Mouse (Mus musculus) thymus, postnatal 0 days (tissue): Measurements from ENCODE around the gene Spaca3. TPM values are rescaled to one million over a fixed set of nuclear protein-coding genes. Genes with fewer than 3 reads are reported as not detected.

Source experiments
- DNase-seq: peaks from one replicate; pipeline ENCODE4 v3.0.0-alpha.2; 2015; ENCODE audit warnings: low spot score
- polyA plus RNA-seq: library from polyadenylated mRNA; unstranded; fragments of >200 nt; fragmentation: Nextera tagmentation; extraction: Ambion mirVana; gene quantifications from 2 replicates; pipeline ENCODE4 v1.2.1, GENCODE M21; 2015

The Spaca3 gene
- polyA plus RNA-seq: not detected in 2 replicates

DNA sequence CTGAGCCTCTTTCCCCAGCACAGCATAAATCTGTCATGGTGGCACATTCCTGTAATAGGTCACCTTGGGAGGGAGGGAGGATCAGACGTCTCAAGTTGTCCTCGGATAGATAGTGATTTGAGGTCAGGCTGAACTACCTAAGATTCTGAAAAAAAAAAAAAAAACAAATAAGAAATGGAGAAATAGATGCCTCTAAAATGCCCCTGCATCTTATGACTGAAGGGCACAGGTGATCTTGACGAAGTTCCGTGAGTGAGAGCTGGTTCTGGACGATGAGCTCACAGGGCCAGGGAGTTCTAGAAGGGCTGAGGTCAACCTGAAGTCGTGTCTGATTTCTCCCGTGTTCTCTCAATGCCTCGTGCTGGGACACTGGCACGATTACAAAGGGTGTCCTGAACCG lies at the start of gene Spaca3:
Gene Spaca3, plus strand, starts transcription at position 301 of the 400 bp plus-strand sequence.
- DNase-seq: no peak

DNA sequence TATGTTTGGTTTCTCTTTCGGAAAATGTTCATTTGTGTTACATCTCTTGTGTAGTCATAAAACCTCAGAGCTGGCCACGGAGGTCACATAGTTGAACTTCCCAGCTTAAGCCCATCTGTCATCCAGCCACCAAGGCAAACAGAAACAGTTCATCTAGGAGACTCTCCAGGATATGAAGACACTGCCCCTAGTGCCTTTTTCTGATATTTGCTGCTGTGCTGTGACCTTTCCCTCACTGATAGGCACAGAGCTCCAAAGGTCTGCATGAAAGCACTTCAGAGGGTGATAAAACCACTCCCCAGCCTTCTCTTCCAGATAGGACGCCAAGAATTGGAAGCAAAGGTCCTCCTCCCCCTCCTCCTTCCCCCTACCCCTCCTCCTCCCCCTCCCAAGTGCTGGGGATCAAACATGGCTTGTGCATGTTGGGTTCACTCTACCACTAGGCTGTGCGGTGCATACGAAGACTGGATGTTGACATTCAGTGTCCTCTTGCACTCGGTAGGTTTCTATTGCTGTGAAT lies 49.6 kb upstream of the Spaca3 start:
- DNase-seq: no peak

DNA sequence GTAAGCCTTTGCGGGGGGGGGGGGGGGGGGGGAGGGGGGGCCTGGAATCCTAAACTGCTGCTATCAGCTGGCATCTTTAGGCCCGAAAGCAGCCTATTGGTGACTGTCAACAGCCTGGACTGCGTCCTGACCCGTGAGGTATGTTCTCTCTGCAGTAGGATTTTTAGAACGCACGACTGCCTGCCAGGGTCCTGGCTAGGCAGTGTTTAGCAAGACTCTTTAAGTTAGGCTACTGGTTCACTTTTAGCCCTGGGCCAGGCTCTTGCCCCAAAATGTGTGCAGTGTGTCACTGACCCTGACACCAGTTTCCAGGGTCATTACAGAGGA lies 48.5 kb upstream of the Spaca3 start:
- DNase-seq: no peak

DNA sequence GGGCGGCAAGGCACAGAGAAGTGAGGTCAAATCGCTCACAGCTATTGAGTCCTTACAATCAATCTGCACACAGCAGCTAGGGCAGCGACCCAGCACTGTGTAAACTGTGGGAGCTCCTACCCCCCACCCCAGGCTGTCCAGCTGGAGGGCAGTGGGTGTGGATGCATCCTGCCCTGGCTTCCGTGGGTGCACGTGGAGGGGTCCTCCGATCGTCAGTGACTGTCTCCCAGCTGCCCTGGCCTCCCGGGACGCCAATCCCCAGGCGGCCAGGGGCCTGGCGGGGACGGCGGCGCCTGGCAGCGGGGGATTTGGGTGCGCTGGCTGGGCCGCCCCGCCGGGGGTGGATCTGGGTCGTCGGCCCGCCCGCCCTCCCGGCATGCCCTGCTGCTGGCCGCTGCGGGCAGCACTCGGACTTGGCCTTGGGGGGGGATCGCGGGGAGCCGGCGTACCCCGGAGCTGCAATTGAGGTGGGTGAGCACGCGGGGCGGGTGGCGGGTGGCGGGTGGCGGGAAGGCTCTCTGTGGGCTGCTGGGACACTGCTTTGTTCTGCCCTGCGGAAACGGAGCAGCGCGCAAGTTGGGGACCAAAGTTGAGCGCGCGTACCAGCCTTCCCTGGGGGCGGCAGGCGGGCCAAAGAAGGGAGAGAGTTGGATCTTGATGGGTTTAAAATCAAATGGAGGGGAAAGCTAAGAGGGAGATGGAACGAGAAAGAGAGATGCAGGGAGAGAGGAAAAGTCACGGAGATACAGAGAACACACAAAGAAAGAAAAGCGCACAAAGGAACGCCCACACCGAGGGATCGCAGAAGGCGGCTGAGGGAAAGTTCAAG lies 48.0 kb upstream of the Spaca3 start, which contains the start of gene Tmem98:
Gene Tmem98, plus strand, starts transcription at position 183 of the 829 bp plus-strand sequence.
- no peak for DNase-seq

DNA sequence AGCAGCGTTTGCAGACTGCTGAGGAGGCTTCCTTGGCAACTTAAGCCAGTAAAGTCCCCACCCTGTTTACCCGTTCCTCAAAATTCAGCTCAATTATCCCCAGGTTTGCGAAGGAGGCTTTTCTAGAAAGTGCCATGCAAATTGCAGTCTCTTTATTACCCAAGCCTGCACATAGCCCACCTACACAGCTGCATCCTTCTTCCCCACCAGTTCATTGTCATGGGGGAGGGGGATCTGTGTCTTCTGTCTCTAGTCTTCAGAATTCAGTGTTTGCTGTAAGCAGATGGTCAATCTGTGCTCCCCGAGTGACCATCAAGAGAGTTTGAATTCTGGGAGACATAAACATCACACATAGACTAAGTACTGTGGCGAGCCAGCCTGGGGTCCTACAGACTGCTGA lies 47.0 kb upstream of the Spaca3 start:
- no peak for DNase-seq

DNA sequence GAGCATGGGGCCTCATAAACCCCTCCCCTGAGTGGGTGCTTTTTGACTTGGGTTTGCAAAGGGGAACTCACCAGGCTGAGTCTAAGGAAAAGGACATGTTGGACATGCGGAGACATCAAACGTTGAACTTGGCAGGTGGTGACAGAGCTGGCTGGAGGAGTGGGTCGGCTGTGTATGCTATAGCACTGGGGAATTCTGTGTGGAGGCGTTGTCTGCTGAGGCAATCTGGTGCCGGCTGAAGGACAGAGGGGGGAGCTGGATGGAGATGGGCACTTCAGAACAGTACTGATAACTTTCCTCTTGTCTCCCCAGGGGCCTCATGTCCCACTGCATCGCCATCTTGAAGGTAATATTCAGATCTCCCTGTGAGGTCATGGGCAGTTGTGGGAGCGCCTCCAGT lies 42.8 kb upstream of the Spaca3 start:
- no peak for DNase-seq

DNA sequence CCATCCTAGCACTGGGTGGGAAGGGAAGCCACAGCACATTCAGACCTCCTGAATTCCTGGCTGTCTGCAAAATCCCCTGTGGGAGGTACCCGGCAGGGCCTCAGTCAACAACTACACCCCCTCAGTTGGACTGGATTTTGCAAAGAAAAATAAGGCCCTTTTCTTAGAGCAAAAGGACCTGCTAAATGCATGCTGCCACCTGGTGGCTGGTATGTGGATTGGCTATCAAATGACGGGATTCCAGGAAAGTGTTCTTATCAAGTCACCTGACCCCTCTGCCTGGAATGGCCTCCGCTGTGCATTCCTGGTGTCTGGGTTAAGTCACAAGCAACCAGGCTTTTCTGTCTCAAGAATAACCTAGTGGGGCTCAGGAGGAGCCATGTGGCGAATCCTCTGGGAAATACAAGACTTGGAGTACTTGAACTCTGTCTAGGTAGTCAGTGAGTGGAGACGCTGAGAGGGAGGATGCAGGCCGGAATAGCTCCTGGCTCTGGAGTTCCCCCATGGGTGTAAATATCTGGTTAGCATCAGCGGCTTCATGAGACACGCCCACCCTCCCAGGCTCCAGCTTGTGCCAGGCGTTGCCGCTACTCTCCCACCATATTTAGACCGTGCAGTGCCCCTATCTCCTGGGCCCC lies 40.0 kb upstream of the Spaca3 start:
- DNase-seq: peak; percentile 47

DNA sequence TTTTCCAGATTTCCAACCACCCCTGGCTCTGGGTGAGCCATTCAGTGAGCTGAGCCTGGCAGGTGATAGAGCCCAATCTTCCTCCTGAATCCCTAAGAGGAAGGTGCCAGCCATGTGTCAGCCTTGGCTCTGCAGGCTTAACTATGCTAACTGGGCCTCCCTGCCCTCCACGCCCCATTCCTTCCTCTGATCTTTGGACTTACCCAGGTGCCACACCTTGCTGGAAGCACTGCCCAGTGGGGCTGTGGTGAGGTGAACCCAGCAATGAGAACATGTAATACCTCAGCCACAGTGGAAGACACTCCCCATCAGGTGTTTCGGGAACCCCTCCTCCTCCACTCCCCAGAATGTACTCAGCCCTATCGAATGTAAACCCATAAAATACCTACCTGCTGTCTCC lies 38.1 kb upstream of the Spaca3 start:
- DNase-seq: no peak

DNA sequence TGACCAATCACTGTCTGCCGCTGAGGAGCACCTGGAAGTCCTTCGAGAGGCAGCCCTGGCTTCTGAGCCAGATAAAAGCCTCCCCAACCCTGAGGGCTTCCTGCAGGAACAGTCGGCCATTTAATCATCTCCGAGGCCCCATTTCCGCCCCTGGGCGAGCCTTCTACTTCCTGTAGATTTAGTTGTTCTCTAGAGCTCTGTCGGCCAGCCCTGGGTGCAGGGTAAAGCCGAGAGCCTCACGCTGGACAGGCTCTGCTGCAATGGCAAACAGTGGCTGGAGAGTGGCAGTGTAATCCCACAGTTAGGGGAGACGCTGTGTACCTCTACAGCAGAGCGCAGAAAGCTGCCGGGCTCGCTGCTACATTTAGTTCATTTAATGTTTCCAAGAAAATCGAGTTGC lies 36.9 kb upstream of the Spaca3 start:
- no peak for DNase-seq

DNA sequence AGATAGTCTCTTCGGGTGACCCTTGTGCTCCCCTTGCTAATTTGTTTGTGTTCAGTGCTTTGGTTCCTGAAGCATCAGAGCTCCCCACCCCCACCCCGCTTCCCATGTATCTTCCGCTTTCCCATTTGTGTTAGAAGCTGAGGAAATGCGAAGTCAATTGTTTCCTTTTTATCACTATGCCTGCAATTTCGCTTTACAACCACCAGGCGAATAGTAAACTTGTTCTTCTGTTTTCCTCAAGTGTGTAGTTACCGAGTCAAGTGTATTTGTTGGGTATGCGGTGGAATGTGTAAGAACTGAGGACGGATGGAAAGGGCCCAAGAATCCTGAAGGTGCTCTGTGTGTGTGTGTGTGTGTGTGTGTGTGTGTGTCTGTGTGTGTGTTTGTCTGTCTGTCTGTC lies 36.4 kb upstream of the Spaca3 start:
- no peak for DNase-seq

DNA sequence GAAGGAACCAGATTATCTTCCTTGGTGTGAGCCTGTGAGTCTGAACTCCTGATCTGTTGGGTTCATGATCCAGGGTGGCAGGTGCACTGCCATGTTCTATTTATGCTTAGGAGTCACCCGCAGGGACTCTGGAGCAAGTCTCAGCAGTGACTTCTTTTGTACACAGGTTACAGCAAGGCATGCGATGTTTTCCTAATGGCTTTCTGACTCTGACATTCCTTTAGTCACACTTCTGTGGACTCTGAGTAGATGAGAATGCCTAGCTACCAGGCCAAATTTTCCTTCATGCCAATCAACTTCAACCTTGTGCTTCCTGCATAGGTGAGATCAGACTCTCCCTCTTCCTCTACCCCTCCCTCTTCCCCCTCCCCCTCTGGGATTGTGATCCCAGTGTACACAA lies 22.8 kb upstream of the Spaca3 start:
- DNase-seq: no peak

DNA sequence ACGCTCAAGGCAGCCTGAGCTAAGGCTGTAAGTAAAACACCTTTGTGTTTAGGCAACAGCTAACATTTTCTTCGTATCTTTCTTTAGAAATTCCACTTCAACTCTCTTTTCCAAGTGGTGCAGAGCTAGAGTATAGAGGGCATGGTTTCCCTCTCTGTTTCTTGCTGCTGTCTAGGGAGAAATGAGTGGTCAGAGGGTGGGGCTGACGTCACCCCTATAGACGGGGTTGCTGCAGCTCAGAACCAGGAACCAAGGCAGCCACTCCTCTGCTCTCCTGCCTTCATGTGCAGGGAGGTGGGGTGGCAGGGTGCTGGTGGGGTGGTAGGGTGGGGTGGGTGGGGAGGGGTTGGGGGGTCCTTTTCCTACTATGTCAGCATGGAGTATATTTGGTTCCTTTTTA lies 22.3 kb upstream of the Spaca3 start:
- DNase-seq: no peak

DNA sequence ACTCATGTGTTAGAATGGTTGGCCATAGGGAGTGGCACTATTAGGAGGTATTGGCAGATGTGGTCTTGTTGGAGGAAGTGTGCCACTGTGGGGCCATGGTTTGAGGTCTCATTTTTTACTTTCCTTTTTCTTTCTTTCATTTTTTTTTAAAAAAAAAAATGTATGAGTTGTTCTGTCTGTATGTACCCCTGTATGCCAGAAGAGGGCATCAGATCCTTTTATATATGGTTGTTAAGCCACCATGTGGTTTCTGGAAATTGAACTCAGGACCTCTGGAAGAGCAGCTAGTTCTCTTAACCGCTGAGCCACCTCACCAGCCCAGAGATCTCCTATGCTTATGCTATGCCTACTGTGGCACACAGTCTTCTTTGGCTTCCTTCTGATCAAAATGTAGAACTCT lies 19.4 kb upstream of the Spaca3 start:
- DNase-seq: no peak

DNA sequence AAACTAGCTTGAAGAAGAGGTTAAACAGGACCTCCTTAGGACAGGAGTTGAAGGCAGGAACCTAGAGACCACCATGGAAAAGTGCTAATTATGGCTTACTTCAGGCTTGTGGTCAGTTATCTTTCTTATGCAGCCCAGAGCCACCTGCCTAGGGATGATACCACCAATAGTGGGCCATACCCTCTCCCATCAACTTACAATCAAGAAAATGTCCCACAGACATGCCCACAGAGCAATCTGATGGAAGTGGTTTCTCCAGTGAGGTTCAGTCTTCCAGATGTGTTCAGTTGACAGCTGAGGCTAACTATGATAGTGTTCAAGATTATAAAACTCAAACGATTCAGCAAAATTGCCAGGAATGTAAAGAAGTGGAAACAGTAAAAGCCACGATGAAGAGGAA lies 14.7 kb upstream of the Spaca3 start:
- DNase-seq: no peak

DNA sequence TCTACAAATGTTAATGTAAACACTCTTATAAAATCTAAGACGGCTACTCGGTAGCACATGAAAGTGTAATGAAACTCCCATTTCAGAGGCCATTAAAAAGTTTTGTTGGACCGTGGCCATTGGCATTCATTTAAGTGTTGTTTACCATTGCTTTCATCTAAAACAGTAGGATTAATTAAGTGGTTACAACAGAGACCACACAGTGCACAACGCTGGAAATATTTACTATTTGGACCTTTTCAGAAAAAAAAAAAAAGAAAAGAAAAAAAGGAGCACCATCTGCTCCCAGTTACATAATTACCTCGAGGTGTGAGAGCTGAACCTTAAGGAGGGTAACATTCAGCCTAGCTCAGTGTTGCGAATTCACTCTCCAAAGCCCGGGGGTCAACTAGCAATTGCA lies 12.7 kb upstream of the Spaca3 start:
- DNase-seq: no peak

DNA sequence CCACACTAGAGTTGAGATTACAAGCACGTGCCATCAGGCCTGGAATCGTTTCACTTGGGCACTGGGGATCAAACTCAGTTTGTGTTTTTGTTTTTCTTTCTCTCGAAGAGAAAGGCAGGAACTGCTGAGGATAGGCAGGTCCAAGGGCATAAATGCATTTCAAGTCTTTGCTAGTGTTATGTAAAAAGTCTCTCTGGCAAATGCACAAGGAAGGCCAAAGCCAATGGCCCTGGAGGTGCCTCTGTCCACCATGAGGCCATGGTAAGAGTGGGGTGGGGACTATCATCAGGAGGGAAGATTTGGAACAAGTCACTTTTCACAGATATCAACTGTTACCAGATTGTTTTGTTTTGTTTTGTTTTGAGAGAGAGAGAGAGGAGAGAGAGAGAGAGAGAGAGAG lies 12.1 kb upstream of the Spaca3 start:
- no peak for DNase-seq

DNA sequence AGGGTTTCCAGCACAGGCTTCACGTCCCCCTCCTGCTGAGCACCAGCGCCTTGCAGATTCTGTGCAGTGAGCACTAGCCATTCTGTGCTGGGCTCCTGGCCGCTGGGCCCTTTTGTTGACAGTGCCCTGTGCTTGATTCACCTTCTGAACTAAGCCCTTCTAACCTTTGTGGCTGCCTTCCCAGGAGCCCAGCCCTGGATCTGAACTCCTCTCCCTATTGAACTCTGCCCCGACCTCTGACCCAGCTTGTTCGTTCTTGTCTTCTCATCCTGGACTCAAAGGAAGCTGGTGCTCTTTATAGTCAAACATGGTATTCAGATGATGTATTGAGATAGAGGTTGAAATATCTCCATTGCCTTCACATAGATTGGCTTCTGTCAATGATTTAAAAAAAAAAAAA lies 10.0 kb upstream of the Spaca3 start:
- DNase-seq: no peak

DNA sequence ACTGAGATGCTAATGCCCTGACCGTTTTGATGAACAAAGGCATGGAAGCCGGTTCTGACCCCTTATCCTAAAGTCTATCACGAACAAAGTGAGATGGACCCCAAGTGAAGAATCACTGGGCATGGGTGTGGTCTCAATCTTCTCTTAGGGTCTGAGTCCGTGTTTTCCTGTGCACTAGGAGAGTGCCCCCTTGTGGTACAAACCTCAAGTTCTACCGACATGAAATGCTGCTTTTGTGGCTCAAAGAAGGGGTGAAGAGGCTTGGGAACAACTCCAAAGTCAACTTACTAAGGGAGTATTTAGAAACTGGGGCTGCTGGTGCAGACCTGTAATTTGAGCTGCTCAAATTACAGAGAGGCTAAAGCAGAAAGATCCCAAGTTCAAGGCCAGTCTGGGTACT lies 6.3 kb upstream of the Spaca3 start:
- peak; percentile 18 for DNase-seq

DNA sequence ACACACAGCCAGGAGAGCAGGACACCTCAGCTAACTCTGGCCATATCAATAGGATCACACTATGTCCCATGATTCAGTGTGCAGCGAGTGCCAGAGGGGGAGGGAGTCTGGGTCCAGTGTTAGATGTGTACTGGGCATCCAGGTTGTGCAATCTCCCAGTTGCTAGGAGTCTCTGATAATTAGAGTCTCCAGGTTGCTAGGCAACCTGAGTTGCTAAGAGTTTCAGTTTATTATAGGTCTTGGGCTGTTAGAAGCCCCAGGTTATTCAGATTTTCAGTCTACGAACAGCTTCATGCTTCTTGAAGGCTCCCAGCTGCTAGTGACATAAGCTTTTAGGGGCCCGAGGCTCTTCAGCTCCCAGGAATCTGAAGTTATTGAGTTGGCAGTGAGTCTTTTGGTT lies 5.2 kb upstream of the Spaca3 start:
- no peak for DNase-seq

DNA sequence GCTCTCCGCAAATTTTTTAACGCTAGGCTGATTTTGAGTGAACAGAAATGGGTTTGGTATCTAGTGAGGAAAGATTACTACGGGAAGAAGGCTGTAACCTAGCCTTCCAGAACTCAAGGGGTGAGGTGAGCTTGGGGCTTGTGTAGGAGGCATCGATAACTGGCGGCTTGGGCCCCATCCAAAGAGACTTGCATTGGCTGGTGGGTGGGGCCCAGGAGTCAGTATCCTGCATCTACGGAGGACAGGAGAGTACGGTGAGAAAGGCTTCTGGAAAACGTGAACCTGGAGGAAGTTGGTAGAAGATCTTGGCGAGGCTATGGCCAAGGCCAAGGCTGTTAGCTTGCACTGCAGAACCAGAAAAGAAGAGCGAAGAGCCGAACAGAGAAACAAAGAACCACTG lies 3.7 kb upstream of the Spaca3 start:
- no peak for DNase-seq

DNA sequence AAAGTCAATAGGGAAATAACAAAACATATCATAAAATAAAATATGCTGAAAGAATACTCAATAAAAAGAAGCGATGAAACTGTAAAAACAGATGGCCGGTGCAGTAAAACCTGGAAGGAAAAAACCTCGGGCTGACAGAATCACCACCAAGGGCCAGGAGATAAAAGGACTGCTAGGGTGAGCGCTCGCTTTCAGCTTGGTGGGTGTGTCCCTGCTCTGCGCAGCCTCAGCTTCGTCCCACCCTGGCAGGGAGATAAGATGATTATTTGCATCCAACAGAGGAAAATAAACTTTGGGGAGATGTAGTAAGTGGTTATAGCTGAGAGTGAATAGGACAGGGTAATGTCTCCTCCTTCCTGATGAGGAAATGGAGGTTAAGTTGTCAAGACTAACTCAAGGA lies 3.3 kb upstream of the Spaca3 start:
- no peak for DNase-seq

DNA sequence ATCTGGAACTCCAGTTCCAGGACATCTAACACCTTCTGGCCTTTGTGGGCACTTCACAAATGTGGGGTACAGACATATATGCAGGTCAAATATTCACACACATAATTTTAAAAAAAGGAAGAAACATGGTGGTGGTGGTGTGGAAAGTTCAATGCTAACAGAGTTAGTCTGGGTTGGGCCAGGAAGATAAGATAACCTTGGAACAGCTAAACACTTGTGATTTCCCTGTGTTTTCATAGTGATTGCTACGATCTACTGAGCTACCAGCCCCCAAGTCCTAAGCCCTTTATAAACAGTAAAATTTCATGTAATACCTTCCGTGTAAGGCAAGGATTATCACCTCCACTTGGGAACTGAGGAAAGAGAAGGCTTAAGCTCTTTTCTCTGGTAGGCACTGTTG lies 1.3 kb upstream of the Spaca3 start:
- DNase-seq: no peak

DNA sequence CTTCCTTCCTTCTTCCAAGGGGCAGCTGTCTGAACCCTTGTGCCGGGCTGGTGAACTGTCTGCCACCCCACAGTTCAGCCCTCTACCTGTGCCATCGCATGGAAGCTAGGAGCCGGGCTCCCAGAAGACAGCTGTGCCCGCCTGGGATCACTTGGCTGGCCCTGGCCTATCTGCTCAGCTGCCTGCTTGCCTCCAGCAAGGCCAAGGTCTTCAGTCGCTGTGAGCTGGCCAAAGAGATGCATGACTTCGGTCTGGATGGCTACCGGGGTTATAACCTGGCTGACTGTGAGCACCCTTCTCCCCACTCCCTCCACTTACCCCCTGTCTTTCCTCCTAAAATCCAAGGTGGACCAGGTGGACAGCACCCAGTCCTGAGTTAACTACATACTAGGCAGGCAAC lies 4.8 kb downstream of the Spaca3 start:
- DNase-seq: no peak
